Mouse (Mus musculus) lung, adult 2 months (tissue): ENCODE data around the gene Cage1.

ENCODE experiments used
- CTCF ChIP-seq: fragments of 200-500 bp; IDR thresholded peaks from 2 replicates; pipeline ENCODE4 v1.5.1; 2011; ENCODE audit warnings: mild to moderate bottlenecking, low read length, control low read depth; ENCODE audit not compliant: insufficient read depth
- POLR2A ChIP-seq: fragments of 200-500 bp; IDR thresholded peaks from 2 replicates; pipeline ENCODE4 v1.6.1; 2011; ENCODE audit warnings: low read depth, mild to moderate bottlenecking, control low read depth, low read length, borderline replicate concordance; ENCODE audit errors: extremely low read depth

DNA sequence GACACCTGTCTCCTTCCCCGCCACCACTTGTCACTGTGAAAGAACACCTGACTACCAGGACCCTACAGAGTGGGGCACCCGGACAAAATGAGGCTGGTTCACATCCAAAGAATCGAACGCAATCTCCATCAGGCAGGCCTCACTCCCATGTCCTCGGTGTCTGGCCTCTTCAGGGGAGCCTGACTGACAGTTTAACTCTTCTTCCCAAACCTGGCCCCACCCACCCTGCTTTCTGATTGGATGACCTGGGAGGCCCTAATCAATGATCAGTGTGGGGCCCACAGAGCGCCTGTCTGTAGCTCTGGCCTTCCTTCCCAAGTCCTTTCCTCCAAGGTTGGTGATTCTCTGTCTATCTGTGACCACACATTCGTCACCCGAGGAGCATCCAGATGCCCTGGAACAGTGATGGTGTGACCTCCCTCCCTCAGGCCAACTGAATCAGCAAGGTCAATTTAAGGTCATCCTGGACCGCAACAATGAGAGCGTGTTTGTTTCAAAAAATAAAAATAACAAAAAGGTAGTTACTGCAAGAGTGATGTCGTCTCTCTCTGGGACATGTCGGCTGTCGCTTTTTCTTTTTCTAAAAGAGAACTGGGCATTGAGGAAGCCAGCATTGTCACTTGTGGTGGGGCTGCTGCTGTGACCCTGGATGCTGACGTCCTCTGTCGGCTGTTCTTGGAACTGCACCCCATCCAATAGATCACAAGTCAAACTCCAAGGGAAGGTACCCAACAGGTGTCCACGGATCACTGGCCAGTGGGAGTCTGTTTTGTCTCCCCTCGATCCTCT, 71.5 kb downstream of the Cage1 start:
- peak; percentile 33 for TF ChIP-seq CTCF
- no peak for TF ChIP-seq POLR2A
